Mouse (Mus musculus): ENCODE results near the gene Rmdn2.

- TF ChIP-seq CTCF (IDR thresholded peaks at IDR 0.05; ENCODE audit: control insufficient read depth, insufficient read depth, insufficient read length) (no peak), MYOD1 (IDR thresholded peaks at IDR 0.05; ENCODE audit: control insufficient read depth, insufficient read length, low read depth) (no peak), MYOG (IDR thresholded peaks at IDR 0.05; ENCODE audit: control insufficient read depth, extremely low read depth, insufficient read length) (no peak)
Measured at GRCm38 (mm10) chr17:79728585-79729503, 117.2 kb downstream of the Rmdn2 start.
